Mouse (Mus musculus): ENCODE measurements around the gene Ell.

- TF ChIP-seq CTCF (IDR thresholded peaks at IDR 0.05; ENCODE audit: insufficient read depth, low read length) = no peak
- TF ChIP-seq POLR2A (IDR thresholded peaks at IDR 0.05; ENCODE audit: borderline replicate concordance, extremely low read depth, low read depth, low read length) = no peak
Observed at GRCm38 (mm10) chr8:70636838-70637237, 97.6 kb downstream of the Ell start.
